Comparison of ENCODE assay signal across 12 mouse cellular contexts in the genomic region with DNA sequence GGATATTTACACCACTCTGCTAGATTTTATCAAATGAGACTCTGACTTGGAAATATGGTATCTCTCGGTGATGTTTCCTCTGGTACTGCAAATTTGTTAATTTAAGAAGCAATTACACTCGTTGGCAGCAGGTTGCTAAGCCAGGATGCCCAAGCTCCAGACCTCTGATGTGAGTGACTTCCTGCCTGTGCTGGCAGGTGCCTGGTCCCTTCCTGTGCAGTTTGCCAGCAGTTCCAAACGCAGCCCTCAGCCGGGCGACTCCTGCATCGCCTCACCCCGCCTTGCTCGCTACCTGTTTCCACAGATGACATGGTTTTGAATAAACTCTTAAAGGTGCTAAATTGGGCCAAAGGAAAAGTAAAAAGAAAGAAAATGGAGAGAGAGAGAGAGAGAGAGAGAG. TPM values are rescaled to one million over a fixed set of nuclear protein-coding genes. Genes with fewer than 3 reads are reported as not detected.
DNase-seq lines count a peak whose midpoint lies in the region; ATAC-seq and TF ChIP-seq lines count a peak whose summit lies in the region.
"Had no signal": no experiment of that assay in that cellular context is flagged by ENCODE, and none has a peak within 500 bp of the region (broad histone marks: within the 10 kb centered on the region; RNA-seq: fewer than 3 reads in every experiment).

No protein-coding gene starts in this region.

- TF ChIP-seq CTCF in layer of hippocampus, adult 2 months (conservative IDR thresholded peaks at IDR 0.05) = no peak
- TF ChIP-seq CTCF in intestine, postnatal 0 days (IDR thresholded peaks at IDR 0.05; ENCODE audit: low read depth) = no peak

- no peaks in the 10 kb centered on the region for H3K27me3 ChIP-seq in neural tube, embryonic 14.5 days (ENCODE audit: control insufficient read depth, insufficient read depth, low read length)
- H3K27me3 ChIP-seq in kidney, embryonic 14.5 days (ENCODE audit: control insufficient read depth, insufficient read depth, low read length) = no peaks in the 10 kb centered on the region
- H3K27me3 ChIP-seq in intestine, postnatal 0 days (replicated peaks; ENCODE audit: control insufficient read depth, insufficient read depth, low read length) = no peaks in the 10 kb centered on the region

- DNase-seq in layer of hippocampus, adult 2 months (ENCODE audit: low spot score in 2 of 2) = no peak
- DNase-seq in layer of hippocampus, adult 11-12 months (ENCODE audit: low spot score) = no peak
- DNase-seq in brain, adult 2 months (ENCODE audit: low read depth, low spot score) = peak; percentile 95
- peak; percentile 82 to 86 for DNase-seq in cerebellum, postnatal 36 days
- no peak for DNase-seq in spleen, postnatal 4 days (ENCODE audit: low spot score in 2 of 2)
- DNase-seq: gastrocnemius, postnatal 10 days; heart, postnatal 10 days had no signal

- H3K9ac ChIP-seq in neural tube, embryonic 14.5 days (replicated peaks; ENCODE audit: low read depth, low read length) = no peak overlapping the region
- no peak overlapping the region for H3K9ac ChIP-seq in kidney, embryonic 14.5 days (ENCODE audit: low read depth, low read length)
- no peak overlapping the region for H3K9ac ChIP-seq in intestine, postnatal 0 days (ENCODE audit: low read depth, low read length)

- peak overlapping the region; percentile 87 for H3K27ac ChIP-seq in layer of hippocampus, adult 2 months
- H3K27ac ChIP-seq in neural tube, embryonic 14.5 days (ENCODE audit: low read depth, low read length) = no peak overlapping the region
- H3K27ac ChIP-seq in kidney, embryonic 14.5 days (ENCODE audit: low read depth, low read length) = no peak overlapping the region
- no peak overlapping the region for H3K27ac ChIP-seq in intestine, postnatal 0 days (ENCODE audit: low read depth, low read length)
- H3K27ac ChIP-seq: macrophage; stomach, postnatal 0 days had no signal

- H3K36me3 ChIP-seq in neural tube, embryonic 14.5 days (ENCODE audit: control insufficient read depth, insufficient read depth, low read length) = no peaks in the 10 kb centered on the region
- no peaks in the 10 kb centered on the region for H3K36me3 ChIP-seq in kidney, embryonic 14.5 days (ENCODE audit: control insufficient read depth, insufficient read depth, low read length)
- no peaks in the 10 kb centered on the region for H3K36me3 ChIP-seq in intestine, postnatal 0 days (ENCODE audit: control insufficient read depth, insufficient read depth)

- peak overlapping the region; percentile 61 for H3K4me3 ChIP-seq in layer of hippocampus, adult 2 months
- H3K4me3 ChIP-seq in neural tube, embryonic 14.5 days (ENCODE audit: low read depth, low read length) = no peak overlapping the region; the same call in 1 of the 2 replicates
- no peak overlapping the region for H3K4me3 ChIP-seq in kidney, embryonic 14.5 days (ENCODE audit: low read length)
- no peak overlapping the region for H3K4me3 ChIP-seq in intestine, postnatal 0 days (ENCODE audit: low read depth, low read length)

- ATAC-seq in neural tube, embryonic 14.5 days (ENCODE audit: low read depth) = no peak
- ATAC-seq in kidney, embryonic 14.5 days (ENCODE audit: low FRiP score, low TSS enrichment) = no peak
- no peak for ATAC-seq in intestine, postnatal 0 days

- peaks cover 7% of the 10 kb centered on the region for H3K4me1 ChIP-seq in neural tube, embryonic 14.5 days (ENCODE audit: control insufficient read depth, insufficient read depth, low read length)
- no peaks in the 10 kb centered on the region for H3K4me1 ChIP-seq in kidney, embryonic 14.5 days (ENCODE audit: control insufficient read depth, insufficient read depth, low read length)
- no peaks in the 10 kb centered on the region for H3K4me1 ChIP-seq in intestine, postnatal 0 days (replicated peaks; ENCODE audit: control insufficient read depth, insufficient read depth, low read length)

- WGBS in neural tube, embryonic 14.5 days = 79% methylated on average over 8 of the region's 8 CpGs
- WGBS in kidney, embryonic 14.5 days = 68% methylated on average over 8 of the region's 8 CpGs
- WGBS in intestine, postnatal 0 days = 76% methylated on average over 8 of the region's 8 CpGs

- peak overlapping the region; percentile 55 for H3K4me2 ChIP-seq in neural tube, embryonic 14.5 days (ENCODE audit: low read depth, low read length)
- H3K4me2 ChIP-seq in kidney, embryonic 14.5 days (replicated peaks; ENCODE audit: low read depth, low read length) = no peak overlapping the region
- no peak overlapping the region for H3K4me2 ChIP-seq in intestine, postnatal 0 days (replicated peaks; ENCODE audit: low read depth)

- no peaks in the 10 kb centered on the region for H3K9me3 ChIP-seq in neural tube, embryonic 14.5 days (ENCODE audit: control insufficient read depth, low read length)
- no peaks in the 10 kb centered on the region for H3K9me3 ChIP-seq in kidney, embryonic 14.5 days (ENCODE audit: control insufficient read depth, low read length)
- H3K9me3 ChIP-seq in intestine, postnatal 0 days (ENCODE audit: control insufficient read depth) = no peaks in the 10 kb centered on the region

RNA-seq across cellular contexts. Expression of a gene that starts 49.0 kb away (rescaled TPM):
- 100 to 1,000 TPM; 244 to 256 TPM for total RNA-seq in layer of hippocampus, adult 2 months (2021)
- polyA plus RNA-seq in neural tube, embryonic 14.5 days (2014; fragmentation: Nextera tagmentation; extraction: Ambion mirVana) = 67.8 and 76.8 TPM in 2 replicates
- 3.6 and 3.9 TPM in 2 replicates for polyA plus RNA-seq in kidney, embryonic 14.5 days (2014; fragmentation: Nextera tagmentation; extraction: Ambion mirVana)
- polyA plus RNA-seq in intestine, postnatal 0 days (2015; fragmentation: Nextera tagmentation; extraction: Ambion mirVana) = 0.69 and 1.3 TPM in 2 replicates
- polyA plus RNA-seq: macrophage had no signal

Comparison
In these comparisons a context has a peak if more than half of its experiments do, and no peak if none do; other contexts are left out.
1. DNase-seq: peak in brain, adult 2 months (single experiment) and cerebellum, postnatal 36 days (2 of 2); none in layer of hippocampus, adult 2 months (0 of 2), layer of hippocampus, adult 11-12 months (single experiment) and spleen, postnatal 4 days (0 of 2).
2. RNA of a gene that starts 49.0 kb away (polyA plus RNA-seq): 67.8 to 76.8 TPM in neural tube, embryonic 14.5 days; 3.6 to 3.9 TPM in kidney, embryonic 14.5 days and 0.69 to 1.3 TPM in intestine, postnatal 0 days; every median in the first group is over 10 times any median in the second.